Mouse (Mus musculus): Measurements from ENCODE around the gene Vmp1. TPM values are rescaled to one million over a fixed set of nuclear protein-coding genes. Genes with fewer than 3 reads are reported as not detected.

Vmp1 gene
- polyA plus RNA-seq, 1 experiment from 2014 or later: 109 TPM

GRCm38 (mm10) chr11:86692546-86692945 is 8.9 kb upstream of the Vmp1 start:
- H3K9ac ChIP-seq: no peak overlapping the region
- ATAC-seq (ENCODE audit: insufficient number of reproducible peaks, low FRiP score): no peak
- peaks cover 71% of the 10 kb centered on the region for H3K36me3 ChIP-seq
- WGBS: 86% methylated on average over 2 of the region's 2 CpGs
- H3K4me3 ChIP-seq: no peak overlapping the region
- H3K27me3 ChIP-seq (replicated peaks): no peaks in the 10 kb centered on the region
- H3K4me2 ChIP-seq: no peak overlapping the region
- no peak overlapping the region for H3K27ac ChIP-seq (ENCODE audit: poor library complexity, severe bottlenecking)
- H3K9me3 ChIP-seq (replicated peaks): no peaks in the 10 kb centered on the region
- no peaks in the 10 kb centered on the region for H3K4me1 ChIP-seq (replicated peaks)

GRCm38 (mm10) chr11:86691956-86692355 is 8.3 kb upstream of the Vmp1 start:
- H3K27me3 ChIP-seq (replicated peaks): no peaks in the 10 kb centered on the region

DNA sequence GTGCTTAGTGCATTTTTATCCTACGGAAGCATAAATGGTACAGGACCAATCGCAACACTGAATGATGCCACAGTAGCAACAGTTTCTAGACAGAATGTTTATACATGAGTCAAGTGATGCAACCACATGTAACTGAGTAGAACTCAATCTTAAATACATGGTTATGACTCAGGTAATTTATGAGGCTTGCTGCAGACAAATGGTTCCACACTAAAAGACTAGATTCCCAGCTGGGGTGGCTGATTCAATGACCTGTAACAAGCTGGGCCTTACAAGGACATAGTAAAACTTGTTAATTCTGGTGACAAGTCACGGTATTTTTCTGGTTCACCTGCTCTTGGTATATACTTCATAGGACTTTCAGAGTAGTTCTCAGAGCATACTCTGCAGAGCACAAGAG is 7.8 kb upstream of the Vmp1 start:
- H3K9me3 ChIP-seq (replicated peaks): no peaks in the 10 kb centered on the region
- peaks cover 69% of the 10 kb centered on the region for H3K36me3 ChIP-seq
- H3K4me1 ChIP-seq (replicated peaks): peaks cover 3% of the 10 kb centered on the region; the same call in 1 of the 2 replicates
- H3K4me2 ChIP-seq: no peak overlapping the region
- no peak overlapping the region for H3K4me3 ChIP-seq
- H3K27ac ChIP-seq (ENCODE audit: poor library complexity, severe bottlenecking): no peak overlapping the region
- ATAC-seq (ENCODE audit: insufficient number of reproducible peaks, low FRiP score): no peak
- H3K27me3 ChIP-seq (replicated peaks): no peaks in the 10 kb centered on the region
- H3K9ac ChIP-seq: no peak overlapping the region
- 94% methylated on average over 3 of the region's 3 CpGs for WGBS

More at GRCm38 (mm10) chr11:86691956-86692355, 8.3 kb upstream of the Vmp1 start:
- H3K4me3 ChIP-seq: no peak overlapping the region
- no peaks in the 10 kb centered on the region for H3K9me3 ChIP-seq (replicated peaks)
- no peak for ATAC-seq (ENCODE audit: insufficient number of reproducible peaks, low FRiP score)
- no peak overlapping the region for H3K27ac ChIP-seq (ENCODE audit: poor library complexity, severe bottlenecking)
- H3K4me1 ChIP-seq (replicated peaks): peaks cover under 1% of the 10 kb centered on the region; the same call in 1 of the 2 replicates
- peaks cover 71% of the 10 kb centered on the region for H3K36me3 ChIP-seq
- H3K9ac ChIP-seq: no peak overlapping the region
- WGBS: 86% methylated on average over 2 of the region's 2 CpGs
- no peak overlapping the region for H3K4me2 ChIP-seq

DNA sequence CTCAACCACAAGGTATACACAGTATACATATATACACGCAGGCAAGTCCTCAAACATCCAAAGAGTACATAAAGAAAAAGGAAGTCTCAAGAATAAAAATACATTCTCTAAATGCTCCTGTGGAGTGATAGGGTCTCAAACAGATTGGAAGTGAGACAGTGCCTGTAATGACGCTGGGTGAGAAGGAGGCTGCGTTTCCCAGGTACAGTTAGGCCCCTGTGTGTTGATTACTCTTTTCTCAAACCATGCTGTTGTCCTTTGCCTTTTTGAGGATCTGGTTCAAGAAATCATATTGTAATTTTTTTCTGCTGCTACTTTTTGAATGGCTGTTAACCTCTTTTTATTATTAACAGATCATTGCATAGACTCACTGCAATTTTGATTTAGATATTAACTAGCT is 6.7 kb upstream of the Vmp1 start:
- 91% methylated on average over 3 of the region's 3 CpGs for WGBS
- ATAC-seq (ENCODE audit: insufficient number of reproducible peaks, low FRiP score): no peak
- Histone ChIP-seq H3K9ac (no peak overlapping the region), H3K4me2 (no peak overlapping the region), H3K27me3 (replicated peaks) (no peaks in the 10 kb centered on the region), H3K27ac (ENCODE audit: poor library complexity, severe bottlenecking) (no peak overlapping the region), H3K9me3 (replicated peaks) (no peaks in the 10 kb centered on the region), H3K4me3 (no peak overlapping the region), H3K4me1 (replicated peaks) (peaks cover 8% of the 10 kb centered on the region), H3K36me3 (peaks cover 66% of the 10 kb centered on the region)

GRCm38 (mm10) chr11:86685366-86685765 is 1.7 kb upstream of the Vmp1 start:
- Histone ChIP-seq H3K9ac (no peak overlapping the region), H3K4me3 (no peak overlapping the region), H3K4me1 (replicated peaks) (peaks cover 23% of the 10 kb centered on the region), H3K9me3 (replicated peaks) (no peaks in the 10 kb centered on the region), H3K4me2 (peak overlapping the region; percentile 29), H3K27ac (ENCODE audit: poor library complexity, severe bottlenecking) (no peak overlapping the region), H3K27me3 (replicated peaks) (no peaks in the 10 kb centered on the region), H3K36me3 (peaks cover 28% of the 10 kb centered on the region)
- 88% methylated on average over 1 of the region's 1 CpGs for WGBS
- no peak for ATAC-seq (ENCODE audit: insufficient number of reproducible peaks, low FRiP score)

DNA sequence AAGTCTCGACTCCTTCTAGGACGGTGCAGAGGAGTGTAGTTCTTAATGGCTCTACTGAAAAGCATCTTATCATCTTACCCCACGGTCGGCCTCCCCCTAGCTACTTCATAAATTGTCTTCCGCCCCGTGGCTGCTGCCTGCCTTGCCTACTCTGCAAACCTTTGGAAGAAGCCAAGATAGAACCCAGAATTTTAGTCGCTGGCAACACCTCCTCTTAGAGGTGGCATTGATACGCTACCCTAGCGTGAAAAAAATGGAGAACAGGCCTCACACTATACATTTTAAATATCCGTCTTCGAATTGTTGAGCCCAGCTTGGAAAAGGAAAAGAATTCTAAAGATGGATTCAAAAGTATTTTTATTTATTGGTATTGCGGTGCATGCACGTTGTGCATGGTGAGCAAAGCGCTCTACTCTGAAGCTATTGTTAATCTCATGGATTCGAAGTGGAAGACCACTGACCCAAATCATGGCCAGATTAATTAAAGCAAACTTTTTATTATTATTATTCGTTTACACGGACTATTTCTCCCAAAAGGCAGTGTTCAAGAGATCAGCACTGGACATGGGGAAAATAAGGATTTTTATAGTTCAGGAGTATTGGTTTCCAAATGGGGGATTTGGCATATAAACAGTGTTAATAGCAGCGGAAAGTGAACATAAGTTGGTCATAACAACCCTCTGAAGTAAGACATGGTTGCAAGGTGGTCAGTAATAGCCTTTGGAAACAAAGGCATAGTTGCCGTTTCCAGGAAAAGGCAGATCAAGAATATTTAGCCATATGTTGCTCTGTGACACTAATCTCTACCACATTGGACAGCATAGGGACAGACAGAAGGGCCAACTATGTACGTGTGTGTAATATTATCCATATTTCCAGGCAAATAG is 733 bp upstream of the Vmp1 start:
- 9% methylated on average over 20 of the region's 20 CpGs for WGBS
- Histone ChIP-seq H3K36me3 (peaks cover 18% of the 10 kb centered on the region), H3K4me3 (peak overlapping the region; percentile 95), H3K4me2 (peak overlapping the region; percentile 91), H3K9ac (peak overlapping the region; percentile 93), H3K27ac (ENCODE audit: poor library complexity, severe bottlenecking) (peak overlapping the region; percentile 92), H3K27me3 (replicated peaks) (no peaks in the 10 kb centered on the region), H3K4me1 (replicated peaks) (peaks cover 23% of the 10 kb centered on the region), H3K9me3 (replicated peaks) (no peaks in the 10 kb centered on the region)
- ATAC-seq (ENCODE audit: insufficient number of reproducible peaks, low FRiP score): no peak

DNA sequence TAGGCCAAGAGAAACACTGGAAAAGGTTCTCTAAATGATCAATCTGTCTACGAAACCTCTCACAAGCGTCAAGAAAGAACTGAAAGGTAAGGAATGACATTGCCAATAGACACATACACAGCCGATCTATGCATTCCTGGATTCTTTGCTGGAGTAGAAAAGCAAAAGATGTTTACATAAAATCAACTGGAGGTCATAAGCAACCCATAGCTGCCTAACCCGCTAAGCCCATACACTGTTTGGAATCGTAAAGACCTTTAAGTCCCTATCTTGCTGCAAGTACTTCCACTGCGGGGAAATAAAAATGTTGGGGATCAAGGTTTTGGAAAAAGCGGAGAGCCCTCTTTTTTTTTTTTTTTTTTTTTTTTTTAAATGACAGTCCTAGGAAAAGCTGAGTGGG is 775 bp downstream of the Vmp1 start:
- Histone ChIP-seq H3K4me2 (peak overlapping the region; percentile 91), H3K4me1 (replicated peaks) (peaks cover 28% of the 10 kb centered on the region), H3K36me3 (peaks cover 12% of the 10 kb centered on the region), H3K9me3 (replicated peaks) (no peaks in the 10 kb centered on the region), H3K4me3 (peak overlapping the region; percentile 95), H3K9ac (peak overlapping the region; percentile 93), H3K27me3 (replicated peaks) (no peaks in the 10 kb centered on the region), H3K27ac (ENCODE audit: poor library complexity, severe bottlenecking) (no peak overlapping the region)
- ATAC-seq (ENCODE audit: insufficient number of reproducible peaks, low FRiP score): no peak
- WGBS: 30% methylated on average over 7 of the region's 7 CpGs

DNA sequence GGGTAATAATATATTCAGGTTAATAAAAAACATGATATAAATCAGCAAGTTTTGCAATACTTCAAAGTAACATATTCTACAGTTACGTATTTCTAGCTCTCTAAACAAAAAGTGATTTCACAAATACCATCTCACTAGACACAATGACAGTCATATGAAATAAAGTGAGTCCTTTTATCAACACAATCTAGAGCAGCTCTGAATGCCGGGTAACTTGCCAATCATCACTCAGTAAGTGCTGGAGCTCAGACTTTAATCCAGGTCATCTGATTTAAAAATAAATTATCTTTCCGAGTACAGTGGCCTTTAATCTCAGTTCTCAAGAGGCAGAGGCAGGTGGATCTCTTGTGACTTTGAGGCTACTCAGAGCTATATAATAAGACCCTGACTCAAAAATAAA is 2.2 kb downstream of the Vmp1 start:
- H3K36me3 ChIP-seq: peaks cover 3% of the 10 kb centered on the region
- no peak overlapping the region for H3K4me2 ChIP-seq
- no peak overlapping the region for H3K27ac ChIP-seq (ENCODE audit: poor library complexity, severe bottlenecking)
- no peaks in the 10 kb centered on the region for H3K27me3 ChIP-seq (replicated peaks)
- H3K9me3 ChIP-seq (replicated peaks): no peaks in the 10 kb centered on the region
- no peak overlapping the region for H3K4me3 ChIP-seq
- ATAC-seq (ENCODE audit: insufficient number of reproducible peaks, low FRiP score): no peak
- 82% methylated on average over 3 of the region's 3 CpGs for WGBS
- H3K4me1 ChIP-seq (replicated peaks): peaks cover 26% of the 10 kb centered on the region
- H3K9ac ChIP-seq: no peak overlapping the region

GRCm38 (mm10) chr11:86680729-86681128 is 2.9 kb downstream of the Vmp1 start:
- Histone ChIP-seq H3K36me3 (peaks cover 1% of the 10 kb centered on the region), H3K9ac (no peak overlapping the region), H3K4me3 (no peak overlapping the region), H3K4me1 (replicated peaks) (peaks cover 23% of the 10 kb centered on the region), H3K9me3 (replicated peaks) (no peaks in the 10 kb centered on the region), H3K27me3 (replicated peaks) (no peaks in the 10 kb centered on the region), H3K27ac (ENCODE audit: poor library complexity, severe bottlenecking) (no peak overlapping the region), H3K4me2 (no peak overlapping the region)
- 96% methylated on average over 3 of the region's 3 CpGs for WGBS
- no peak for ATAC-seq (ENCODE audit: insufficient number of reproducible peaks, low FRiP score)

GRCm38 (mm10) chr11:86678957-86679356 is 4.7 kb downstream of the Vmp1 start:
- Histone ChIP-seq H3K27ac (ENCODE audit: poor library complexity, severe bottlenecking) (no peak overlapping the region), H3K4me2 (no peak overlapping the region), H3K9me3 (replicated peaks) (no peaks in the 10 kb centered on the region), H3K36me3 (no peaks in the 10 kb centered on the region), H3K4me3 (no peak overlapping the region), H3K4me1 (replicated peaks) (peaks cover 11% of the 10 kb centered on the region), H3K9ac (no peak overlapping the region), H3K27me3 (replicated peaks) (no peaks in the 10 kb centered on the region)
- 61% methylated on average over 5 of the region's 5 CpGs for WGBS
- ATAC-seq (ENCODE audit: insufficient number of reproducible peaks, low FRiP score): no peak

GRCm38 (mm10) chr11:86675520-86675919 is 8.1 kb downstream of the Vmp1 start:
- Histone ChIP-seq H3K27ac (ENCODE audit: poor library complexity, severe bottlenecking) (no peak overlapping the region), H3K27me3 (replicated peaks) (no peaks in the 10 kb centered on the region)
- 82% methylated on average over 4 of the region's 4 CpGs for WGBS

More at GRCm38 (mm10) chr11:86675520-86675919, 8.1 kb downstream of the Vmp1 start:
- Histone ChIP-seq H3K36me3 (no peaks in the 10 kb centered on the region), H3K9ac (no peak overlapping the region), H3K4me2 (no peak overlapping the region), H3K9me3 (replicated peaks) (no peaks in the 10 kb centered on the region), H3K4me3 (no peak overlapping the region), H3K4me1 (replicated peaks) (peaks cover 14% of the 10 kb centered on the region)
- ATAC-seq (ENCODE audit: insufficient number of reproducible peaks, low FRiP score): no peak
